Mouse (Mus musculus): ENCODE results near the gene Exoc2. TPM values are rescaled to one million over a fixed set of nuclear protein-coding genes. Genes with fewer than 3 reads are reported as not detected.
A peak's percentile ranks its signal among the peaks of the same experiment; 100 is the strongest.

The Exoc2 gene
- total and polyA plus RNA-seq, 2 experiments: 3.3 to 10.9 TPM

DNA sequence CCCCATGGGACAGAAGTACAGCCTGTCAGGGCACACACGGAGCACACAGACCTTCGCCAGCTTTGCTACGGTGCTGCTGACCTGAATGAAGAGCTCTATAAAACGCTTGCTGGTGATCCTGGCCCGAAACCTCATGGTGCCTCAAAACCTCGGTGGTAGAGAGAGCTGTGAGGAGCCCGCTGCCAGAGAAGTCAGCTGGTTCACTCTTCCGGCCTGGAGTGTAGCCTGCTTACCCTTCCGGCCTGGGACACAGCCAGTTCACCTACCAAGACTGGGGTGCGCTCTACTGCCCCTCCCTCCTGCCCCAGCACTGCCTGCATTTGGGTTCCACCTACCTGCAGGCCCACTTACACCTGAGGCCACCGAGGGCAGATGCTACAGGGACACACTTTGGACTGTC lies 26.4 kb downstream of the Exoc2 start, which contains the start of gene Hus1b:
Gene Hus1b (minus strand): TSS at position 220 of the 400 bp plus-strand sequence.
- Histone ChIP-seq H3K9ac (ENCODE audit: low read depth, low read length) (no peak within 1 kb of the TSS), H3K27ac (replicated peaks; ENCODE audit: insufficient read depth, low read depth, low read length) (no peak within 1 kb of the TSS), H3K4me3 (ENCODE audit: insufficient read depth, low read depth, low read length) (no peak within 1 kb of the TSS), H3K79me2 (ENCODE audit: control insufficient read depth, insufficient read depth, low read length) (peaks cover 8% of the 10 kb centered on the region; the same call in 1 of the 2 replicates), H3K4me1 (ENCODE audit: control insufficient read depth, insufficient read depth, low read length) (no peaks in the 10 kb centered on the region), H3K36me3 (ENCODE audit: control insufficient read depth, insufficient read depth, low read length) (no peaks in the 10 kb centered on the region), H3K27me3 (ENCODE audit: control insufficient read depth, insufficient read depth, low read length) (no peaks in the 10 kb centered on the region)
- 95% methylated on average over 11 of the region's 11 CpGs for WGBS
- TF ChIP-seq CTCF (IDR thresholded peaks at IDR 0.05; ENCODE audit: low read depth, low read length) (no peak), POLR2A (IDR thresholded peaks at IDR 0.05; ENCODE audit: extremely low read depth, insufficient read depth, low read length) (no peak)
- DNase-seq (ENCODE audit: extremely low read depth, low read depth, low spot score): no peak

DNA sequence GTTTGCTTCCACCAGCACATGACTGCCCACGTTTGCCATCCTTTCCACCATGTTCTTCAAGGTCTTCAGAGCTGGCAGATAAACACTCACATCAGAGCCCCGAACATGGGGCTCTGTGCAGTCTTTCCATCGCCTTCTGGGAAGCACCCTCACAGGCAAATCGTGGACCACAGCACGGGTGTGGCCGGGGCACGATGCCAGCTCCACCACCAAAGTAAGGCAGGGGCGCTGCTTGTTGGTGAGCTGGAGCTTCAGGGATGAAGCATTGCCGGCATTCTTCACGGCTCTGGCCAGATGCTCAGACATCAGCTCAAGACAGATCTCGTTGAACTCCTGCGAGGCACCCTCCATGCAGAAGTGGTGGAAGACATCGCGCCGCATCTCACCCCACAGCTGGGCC lies 26.8 kb downstream of the Exoc2 start:
- no peak overlapping the region for H3K27ac ChIP-seq (replicated peaks; ENCODE audit: insufficient read depth, low read depth, low read length)
- H3K79me2 ChIP-seq (ENCODE audit: control insufficient read depth, insufficient read depth, low read length): peaks cover 8% of the 10 kb centered on the region; the same call in 1 of the 2 replicates
- 92% methylated on average over 15 of the region's 15 CpGs for WGBS
- no peaks in the 10 kb centered on the region for H3K4me1 ChIP-seq (ENCODE audit: control insufficient read depth, insufficient read depth, low read length)
- no peaks in the 10 kb centered on the region for H3K36me3 ChIP-seq (ENCODE audit: control insufficient read depth, insufficient read depth, low read length)
- no peak for DNase-seq (ENCODE audit: extremely low read depth, low read depth, low spot score)
- TF ChIP-seq POLR2A (IDR thresholded peaks at IDR 0.05; ENCODE audit: extremely low read depth, insufficient read depth, low read length): no peak
- TF ChIP-seq CTCF (IDR thresholded peaks at IDR 0.05; ENCODE audit: low read depth, low read length): no peak
- H3K9ac ChIP-seq (ENCODE audit: low read depth, low read length): no peak overlapping the region
- no peak overlapping the region for H3K4me3 ChIP-seq (ENCODE audit: insufficient read depth, low read depth, low read length)
- no peaks in the 10 kb centered on the region for H3K27me3 ChIP-seq (ENCODE audit: control insufficient read depth, insufficient read depth, low read length)

DNA sequence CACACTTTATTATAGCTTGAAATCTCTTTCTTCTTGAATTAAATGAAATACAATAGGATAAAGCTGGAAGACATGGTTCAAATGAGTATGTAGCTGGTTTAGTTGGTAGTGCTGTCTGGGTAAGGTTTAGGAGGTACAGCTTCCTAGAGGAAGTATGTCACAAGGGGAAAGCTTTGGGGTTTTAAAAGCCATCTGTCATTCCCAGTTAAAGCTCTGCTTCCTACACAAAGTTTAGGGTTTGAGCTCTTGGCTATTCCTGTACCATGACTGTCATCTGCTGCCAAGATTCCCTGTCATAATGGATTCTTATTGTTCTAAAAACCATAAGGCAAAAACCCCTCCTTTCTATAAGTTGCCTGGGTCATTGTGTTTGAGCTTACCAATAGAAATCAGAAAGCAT lies 28.1 kb downstream of the Exoc2 start:
- H3K79me2 ChIP-seq (ENCODE audit: control insufficient read depth, insufficient read depth, low read length): no peaks in the 10 kb centered on the region; the same call in 1 of the 2 replicates
- H3K36me3 ChIP-seq (ENCODE audit: control insufficient read depth, insufficient read depth, low read length): no peaks in the 10 kb centered on the region
- H3K9ac ChIP-seq (ENCODE audit: low read depth, low read length): no peak overlapping the region
- no peak overlapping the region for H3K4me3 ChIP-seq (ENCODE audit: insufficient read depth, low read depth, low read length)
- no peaks in the 10 kb centered on the region for H3K27me3 ChIP-seq (ENCODE audit: control insufficient read depth, insufficient read depth, low read length)
- H3K4me1 ChIP-seq (ENCODE audit: control insufficient read depth, insufficient read depth, low read length): no peaks in the 10 kb centered on the region
- DNase-seq (ENCODE audit: extremely low read depth, low read depth, low spot score): no peak
- H3K27ac ChIP-seq (replicated peaks; ENCODE audit: insufficient read depth, low read depth, low read length): no peak overlapping the region
- TF ChIP-seq POLR2A (IDR thresholded peaks at IDR 0.05; ENCODE audit: extremely low read depth, insufficient read depth, low read length): no peak
- no peak for TF ChIP-seq CTCF (IDR thresholded peaks at IDR 0.05; ENCODE audit: low read depth, low read length)

DNA sequence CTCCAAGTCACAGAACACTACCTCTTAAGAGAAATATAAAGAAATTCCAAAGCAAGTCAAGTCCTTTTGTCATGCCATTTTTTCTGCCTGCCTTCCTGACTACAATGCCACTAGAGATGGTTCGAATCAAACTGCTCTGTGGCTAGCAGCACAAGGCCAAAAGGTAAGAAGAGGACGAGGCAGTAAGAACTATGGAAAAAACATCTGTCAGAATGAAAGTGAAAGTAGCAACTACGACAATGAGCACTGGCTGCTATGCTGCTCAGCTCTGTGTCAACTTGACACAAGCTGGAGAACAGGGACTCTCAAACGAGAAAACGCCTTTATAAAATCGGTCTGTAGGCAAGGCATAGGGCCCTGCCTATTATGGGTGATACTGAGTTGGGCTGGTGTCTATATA lies 40.9 kb downstream of the Exoc2 start:
- Histone ChIP-seq H3K36me3 (ENCODE audit: control insufficient read depth, insufficient read depth, low read length) (peaks cover 4% of the 10 kb centered on the region), H3K79me2 (ENCODE audit: control insufficient read depth, insufficient read depth, low read length) (no peaks in the 10 kb centered on the region; the same call in 1 of the 2 replicates), H3K9ac (ENCODE audit: low read depth, low read length) (no peak overlapping the region), H3K4me1 (ENCODE audit: control insufficient read depth, insufficient read depth, low read length) (no peaks in the 10 kb centered on the region), H3K27me3 (ENCODE audit: control insufficient read depth, insufficient read depth, low read length) (no peaks in the 10 kb centered on the region), H3K4me3 (ENCODE audit: insufficient read depth, low read depth, low read length) (no peak overlapping the region), H3K27ac (replicated peaks; ENCODE audit: insufficient read depth, low read depth, low read length) (no peak overlapping the region)
- TF ChIP-seq POLR2A (IDR thresholded peaks at IDR 0.05; ENCODE audit: extremely low read depth, insufficient read depth, low read length) (no peak), CTCF (IDR thresholded peaks at IDR 0.05; ENCODE audit: low read depth, low read length) (no peak)
- WGBS: 70% methylated on average over 6 of the region's 6 CpGs
- peak; percentile 17 for DNase-seq (ENCODE audit: extremely low read depth, low read depth, low spot score)

DNA sequence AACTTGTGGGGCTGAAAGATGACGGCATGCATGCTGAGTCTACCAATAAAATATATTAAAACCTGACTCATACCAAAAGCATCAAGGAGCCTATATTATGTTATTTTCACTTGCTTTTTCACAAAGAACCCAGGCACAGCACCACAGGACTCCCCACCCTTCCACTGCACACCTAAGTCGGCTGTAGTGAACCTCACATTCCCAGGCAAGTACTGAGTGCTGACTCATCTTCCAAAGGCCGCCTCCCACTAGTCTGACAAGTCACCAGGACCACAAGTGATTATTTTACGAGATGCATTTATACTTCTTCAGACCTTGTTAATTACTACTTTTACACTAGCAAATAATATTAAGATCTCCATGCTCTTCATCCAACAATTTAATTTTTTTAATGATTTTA lies 42.3 kb downstream of the Exoc2 start:
- TF ChIP-seq CTCF (IDR thresholded peaks at IDR 0.05; ENCODE audit: low read depth, low read length) (no peak), POLR2A (IDR thresholded peaks at IDR 0.05; ENCODE audit: extremely low read depth, insufficient read depth, low read length) (no peak)
- no peak for DNase-seq (ENCODE audit: extremely low read depth, low read depth, low spot score)
- Histone ChIP-seq H3K27me3 (ENCODE audit: control insufficient read depth, insufficient read depth, low read length) (no peaks in the 10 kb centered on the region), H3K4me3 (ENCODE audit: insufficient read depth, low read depth, low read length) (no peak overlapping the region), H3K36me3 (ENCODE audit: control insufficient read depth, insufficient read depth, low read length) (peaks cover 7% of the 10 kb centered on the region), H3K79me2 (ENCODE audit: control insufficient read depth, insufficient read depth, low read length) (no peaks in the 10 kb centered on the region; the same call in 1 of the 2 replicates), H3K27ac (replicated peaks; ENCODE audit: insufficient read depth, low read depth, low read length) (no peak overlapping the region), H3K4me1 (ENCODE audit: control insufficient read depth, insufficient read depth, low read length) (no peaks in the 10 kb centered on the region), H3K9ac (ENCODE audit: low read depth, low read length) (no peak overlapping the region)
- 88% methylated on average over 4 of the region's 4 CpGs for WGBS

DNA sequence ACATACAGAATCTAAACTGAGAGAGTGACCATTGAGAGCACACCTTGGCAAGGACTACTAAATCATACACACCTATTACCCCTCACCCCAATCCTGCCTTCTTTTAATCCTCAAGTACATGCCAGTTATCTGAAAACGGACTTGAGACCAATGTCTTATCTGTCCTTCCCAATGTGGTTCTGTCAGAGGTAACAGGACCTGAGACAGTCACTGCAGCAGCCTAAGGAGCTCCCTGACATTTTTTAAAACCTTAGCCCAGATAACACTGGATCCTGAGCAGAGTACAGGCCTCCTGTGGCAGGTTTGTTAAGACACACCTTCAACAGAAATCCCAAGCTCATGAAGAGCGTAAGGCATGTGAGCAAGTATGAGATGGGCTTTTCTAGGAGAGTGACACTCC lies 44.8 kb downstream of the Exoc2 start:
- Histone ChIP-seq H3K27me3 (ENCODE audit: control insufficient read depth, insufficient read depth, low read length) (no peaks in the 10 kb centered on the region), H3K36me3 (ENCODE audit: control insufficient read depth, insufficient read depth, low read length) (peaks cover 13% of the 10 kb centered on the region), H3K79me2 (ENCODE audit: control insufficient read depth, insufficient read depth, low read length) (no peaks in the 10 kb centered on the region), H3K4me1 (ENCODE audit: control insufficient read depth, insufficient read depth, low read length) (no peaks in the 10 kb centered on the region), H3K4me3 (ENCODE audit: insufficient read depth, low read depth, low read length) (no peak overlapping the region), H3K27ac (replicated peaks; ENCODE audit: insufficient read depth, low read depth, low read length) (no peak overlapping the region), H3K9ac (ENCODE audit: low read depth, low read length) (no peak overlapping the region)
- TF ChIP-seq CTCF (IDR thresholded peaks at IDR 0.05; ENCODE audit: low read depth, low read length): no peak
- TF ChIP-seq POLR2A (IDR thresholded peaks at IDR 0.05; ENCODE audit: extremely low read depth, insufficient read depth, low read length): no peak
- 93% methylated on average over 2 of the region's 2 CpGs for WGBS
- no peak for DNase-seq (ENCODE audit: extremely low read depth, low read depth, low spot score)
